Mouse (Mus musculus): ENCODE data around the gene Zswim5. TPM values are rescaled to one million over a fixed set of nuclear protein-coding genes. Genes with fewer than 3 reads are reported as not detected.

Zswim5 gene
- polyA plus RNA-seq, 1 experiment from 2014 or later, result 0.79 TPM

GRCm38 (mm10) chr4:116991366-116991765, 114.2 kb downstream of the Zswim5 start:
- Histone ChIP-seq H3K36me3 (peaks cover 27% of the 10 kb centered on the region), H3K27me3 (replicated peaks) (no peaks in the 10 kb centered on the region), H3K4me2 (no peak overlapping the region), H3K27ac (ENCODE audit: poor library complexity, severe bottlenecking) (no peak overlapping the region), H3K9ac (no peak overlapping the region), H3K4me1 (replicated peaks) (peaks cover 19% of the 10 kb centered on the region), H3K4me3 (no peak overlapping the region), H3K9me3 (replicated peaks) (no peaks in the 10 kb centered on the region)
- WGBS, result 10% methylated on average over 7 of the region's 7 CpGs
- no peak for ATAC-seq (ENCODE audit: insufficient number of reproducible peaks, low FRiP score)

- peak within 1 kb of the TSS; percentile 97 for H3K4me2 ChIP-seq
- H3K9me3 ChIP-seq (replicated peaks), result no peaks in the 10 kb centered on the region
- peak within 1 kb of the TSS; percentile 77 for H3K27ac ChIP-seq (ENCODE audit: poor library complexity, severe bottlenecking)
- peak within 1 kb of the TSS; percentile 85 for H3K9ac ChIP-seq
- peak; percentile 94 for ATAC-seq (ENCODE audit: insufficient number of reproducible peaks, low FRiP score)
- WGBS, result 1% methylated on average over 38 of the region's 38 CpGs
- peaks cover 22% of the 10 kb centered on the region for H3K4me1 ChIP-seq (replicated peaks)
- peak within 1 kb of the TSS; percentile 87 for H3K4me3 ChIP-seq
- H3K36me3 ChIP-seq, result peaks cover 30% of the 10 kb centered on the region
- H3K27me3 ChIP-seq (replicated peaks), result no peaks in the 10 kb centered on the region
Measured at GRCm38 (mm10) chr4:116993672-116994621, 116.8 kb downstream of the Zswim5 start, which contains the start of gene Urod. TSS of gene Urod (minus strand) at chr4:116994413.

GRCm38 (mm10) chr4:116995131-116995797, 118.1 kb downstream of the Zswim5 start, which contains the start of gene Hectd3:
TSS of gene Hectd3 (plus strand) at chr4:116995317.
- peak within 1 kb of the TSS; percentile 97 for H3K4me2 ChIP-seq
- peaks cover 22% of the 10 kb centered on the region for H3K4me1 ChIP-seq (replicated peaks)
- H3K36me3 ChIP-seq, result peaks cover 29% of the 10 kb centered on the region
- H3K9me3 ChIP-seq (replicated peaks), result no peaks in the 10 kb centered on the region
- peak; percentile 71 for ATAC-seq (ENCODE audit: insufficient number of reproducible peaks, low FRiP score)
- WGBS, result under 1% methylated on average over 58 of the region's 58 CpGs
- H3K27me3 ChIP-seq (replicated peaks), result no peaks in the 10 kb centered on the region
- peak within 1 kb of the TSS; percentile 77 for H3K27ac ChIP-seq (ENCODE audit: poor library complexity, severe bottlenecking)
- peak within 1 kb of the TSS; percentile 87 for H3K4me3 ChIP-seq
- H3K9ac ChIP-seq, result peak within 1 kb of the TSS; percentile 85

- Histone ChIP-seq H3K4me2 (peak overlapping the region; percentile 97), H3K4me3 (peak overlapping the region; percentile 87), H3K27ac (ENCODE audit: poor library complexity, severe bottlenecking) (no peak overlapping the region), H3K27me3 (replicated peaks) (no peaks in the 10 kb centered on the region), H3K4me1 (replicated peaks) (peaks cover 22% of the 10 kb centered on the region), H3K9ac (peak overlapping the region; percentile 85), H3K36me3 (peaks cover 30% of the 10 kb centered on the region), H3K9me3 (replicated peaks) (no peaks in the 10 kb centered on the region)
- under 1% methylated on average over 16 of the region's 16 CpGs for WGBS
- no peak for ATAC-seq (ENCODE audit: insufficient number of reproducible peaks, low FRiP score)
Measured at GRCm38 (mm10) chr4:116995798-116996135, 118.6 kb downstream of the Zswim5 start.

GRCm38 (mm10) chr4:116999513-117000154, 122.5 kb downstream of the Zswim5 start:
- peaks cover 15% of the 10 kb centered on the region for H3K4me1 ChIP-seq (replicated peaks)
- H3K4me2 ChIP-seq, result no peak overlapping the region
- H3K27me3 ChIP-seq (replicated peaks), result no peaks in the 10 kb centered on the region
- peaks cover 38% of the 10 kb centered on the region for H3K36me3 ChIP-seq
- H3K4me3 ChIP-seq, result no peak overlapping the region
- no peak overlapping the region for H3K9ac ChIP-seq
- no peak overlapping the region for H3K27ac ChIP-seq (ENCODE audit: poor library complexity, severe bottlenecking)
- 92% methylated on average over 17 of the region's 17 CpGs for WGBS
- ATAC-seq (ENCODE audit: insufficient number of reproducible peaks, low FRiP score), result no peak
- no peaks in the 10 kb centered on the region for H3K9me3 ChIP-seq (replicated peaks)

- Histone ChIP-seq H3K4me3 (no peak overlapping the region), H3K27me3 (replicated peaks) (no peaks in the 10 kb centered on the region), H3K27ac (ENCODE audit: poor library complexity, severe bottlenecking) (no peak overlapping the region), H3K4me2 (no peak overlapping the region), H3K9me3 (replicated peaks) (no peaks in the 10 kb centered on the region), H3K36me3 (peaks cover 39% of the 10 kb centered on the region), H3K9ac (no peak overlapping the region), H3K4me1 (replicated peaks) (no peaks in the 10 kb centered on the region)
- WGBS, result 84% methylated on average over 16 of the region's 16 CpGs
- ATAC-seq (ENCODE audit: insufficient number of reproducible peaks, low FRiP score), result no peak
Measured at GRCm38 (mm10) chr4:117001957-117002356, 124.8 kb downstream of the Zswim5 start.

- 53% methylated on average over 38 of the region's 38 CpGs for WGBS
Measured at GRCm38 (mm10) chr4:117002543-117003521, 125.7 kb downstream of the Zswim5 start.

GRCm38 (mm10) chr4:117004649-117005048, 127.5 kb downstream of the Zswim5 start:
- Histone ChIP-seq H3K36me3 (peaks cover 29% of the 10 kb centered on the region), H3K27ac (ENCODE audit: poor library complexity, severe bottlenecking) (no peak overlapping the region), H3K4me2 (no peak overlapping the region), H3K9ac (no peak overlapping the region), H3K9me3 (replicated peaks) (no peaks in the 10 kb centered on the region), H3K4me3 (no peak overlapping the region), H3K4me1 (replicated peaks) (no peaks in the 10 kb centered on the region), H3K27me3 (replicated peaks) (no peaks in the 10 kb centered on the region)
- 82% methylated on average over 4 of the region's 4 CpGs for WGBS
- ATAC-seq (ENCODE audit: insufficient number of reproducible peaks, low FRiP score), result no peak

More at GRCm38 (mm10) chr4:117002543-117003521, 125.7 kb downstream of the Zswim5 start:
- H3K4me3 ChIP-seq, result no peak overlapping the region
- no peak overlapping the region for H3K4me2 ChIP-seq
- H3K9me3 ChIP-seq (replicated peaks), result no peaks in the 10 kb centered on the region
- H3K4me1 ChIP-seq (replicated peaks), result no peaks in the 10 kb centered on the region
- no peak overlapping the region for H3K27ac ChIP-seq (ENCODE audit: poor library complexity, severe bottlenecking)
- peak; percentile 68 for ATAC-seq (ENCODE audit: insufficient number of reproducible peaks, low FRiP score)
- H3K27me3 ChIP-seq (replicated peaks), result no peaks in the 10 kb centered on the region
- no peak overlapping the region for H3K9ac ChIP-seq
- H3K36me3 ChIP-seq, result peaks cover 39% of the 10 kb centered on the region

- ATAC-seq (ENCODE audit: insufficient number of reproducible peaks, low FRiP score), result no peak
- no peaks in the 10 kb centered on the region for H3K9me3 ChIP-seq (replicated peaks)
- no peak overlapping the region for H3K9ac ChIP-seq
- no peak overlapping the region for H3K27ac ChIP-seq (ENCODE audit: poor library complexity, severe bottlenecking)
- no peaks in the 10 kb centered on the region for H3K4me1 ChIP-seq (replicated peaks)
- H3K4me2 ChIP-seq, result no peak overlapping the region
- no peaks in the 10 kb centered on the region for H3K27me3 ChIP-seq (replicated peaks)
- H3K36me3 ChIP-seq, result peaks cover 18% of the 10 kb centered on the region; the same call in 1 of the 2 replicates
- WGBS, result 72% methylated on average over 7 of the region's 7 CpGs
- H3K4me3 ChIP-seq, result no peak overlapping the region
Measured at GRCm38 (mm10) chr4:117005611-117006400, 128.6 kb downstream of the Zswim5 start.
